Mouse (Mus musculus) layer of hippocampus, adult 11-12 months (tissue): ENCODE measurements around the gene Fndc9.

ENCODE experiments used
- DNase-seq: peaks from one replicate; pipeline ENCODE4 v3.0.0; 2022; ENCODE audit warnings: low spot score

Fndc9 gene

DNA sequence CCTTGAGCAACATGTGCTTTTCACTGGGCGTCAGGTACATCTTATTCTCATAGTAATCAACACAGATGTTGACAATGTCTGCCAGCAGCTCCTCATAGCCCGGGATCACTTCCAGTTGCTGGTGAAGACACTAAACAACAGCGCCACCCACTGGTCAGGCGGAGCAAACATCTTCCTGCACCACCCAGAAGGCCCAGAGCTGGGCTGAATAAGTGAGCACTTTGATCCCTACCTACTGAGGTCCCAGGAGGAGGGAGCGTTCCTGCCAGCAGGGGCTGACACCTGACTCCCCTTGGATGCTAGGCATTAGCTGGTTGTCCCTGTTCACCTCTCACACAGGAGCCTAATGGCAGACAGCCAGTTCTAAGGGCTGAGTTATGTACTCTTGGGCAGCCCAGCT is 41.4 kb downstream of the Fndc9 start:
- DNase-seq = no peak

DNA sequence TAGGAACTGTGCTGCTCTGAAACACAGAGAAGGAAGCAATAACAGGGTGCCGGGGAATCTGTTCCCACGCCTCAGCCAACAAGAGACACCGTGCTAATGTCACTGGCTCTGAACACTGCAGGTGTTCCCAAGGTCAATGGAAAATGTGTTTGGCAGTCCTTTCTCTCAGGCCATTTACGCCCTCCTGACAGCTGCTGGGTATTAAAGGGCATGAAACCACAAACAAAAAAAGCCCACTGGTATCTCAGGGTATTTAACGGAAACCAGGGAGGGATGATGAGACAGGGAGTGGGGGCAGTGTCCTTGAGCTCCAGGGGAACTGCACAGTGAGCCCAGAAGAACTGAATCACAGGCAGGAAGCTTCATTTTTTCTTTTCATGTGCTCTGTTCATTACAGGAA is 42.8 kb downstream of the Fndc9 start:
- no peak for DNase-seq

DNA sequence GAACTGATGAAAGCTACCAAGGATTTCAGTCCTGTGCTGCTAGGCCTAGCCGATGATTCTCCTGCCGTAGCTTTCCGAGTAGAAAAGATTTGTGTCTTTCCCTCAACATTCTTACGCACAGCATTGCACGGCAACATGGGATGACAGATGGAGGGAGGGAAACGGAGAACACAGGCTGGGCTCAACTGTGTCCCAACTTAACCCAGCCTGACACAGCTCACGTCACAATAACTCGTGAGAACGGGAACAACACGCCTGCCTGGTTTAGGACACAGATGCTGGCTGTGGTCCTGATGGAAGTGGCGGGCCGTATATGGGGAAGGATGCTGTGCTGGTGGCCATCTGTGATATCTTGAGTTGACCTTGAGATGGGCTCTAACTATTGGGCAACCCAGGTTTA is 43.4 kb downstream of the Fndc9 start:
- no peak for DNase-seq

DNA sequence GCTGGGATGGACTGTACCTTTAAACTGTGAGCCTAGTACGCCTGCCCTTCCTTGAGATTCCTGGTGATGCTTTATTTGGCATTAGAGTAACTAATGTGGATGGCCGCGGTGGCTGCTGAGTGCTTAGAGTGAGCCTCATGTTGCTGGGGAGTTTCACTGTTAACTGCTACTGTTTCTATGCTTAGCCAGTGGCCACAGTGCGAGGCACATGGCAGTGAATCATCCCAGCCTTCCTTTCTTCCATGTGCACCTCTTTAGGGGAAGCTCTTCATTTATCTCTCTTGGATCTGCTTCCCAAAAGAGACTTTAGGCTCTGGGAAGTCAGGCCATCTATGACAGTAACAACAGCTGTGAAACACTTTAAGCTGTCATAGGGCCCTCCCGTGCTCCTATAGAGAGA is 47.3 kb downstream of the Fndc9 start:
- no peak for DNase-seq

DNA sequence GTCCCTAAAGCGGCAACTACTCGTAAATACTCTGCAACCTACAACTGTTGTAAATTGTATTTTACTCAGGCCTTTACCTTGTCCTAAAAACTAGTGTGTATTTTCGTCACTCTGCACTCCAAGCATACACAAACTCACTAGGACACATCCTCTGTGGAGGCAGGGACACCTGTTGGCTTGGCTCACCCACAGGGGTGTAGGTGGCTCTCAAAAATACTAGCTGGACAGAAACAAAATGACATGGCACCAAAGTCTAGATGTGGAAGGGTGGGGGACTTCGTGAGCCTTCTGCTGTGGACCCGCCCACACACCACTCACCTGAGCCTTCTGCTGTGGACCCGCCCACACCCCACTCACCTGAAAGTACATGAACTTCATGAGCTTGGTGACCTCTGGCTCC is 48.5 kb downstream of the Fndc9 start:
- DNase-seq = no peak

DNA sequence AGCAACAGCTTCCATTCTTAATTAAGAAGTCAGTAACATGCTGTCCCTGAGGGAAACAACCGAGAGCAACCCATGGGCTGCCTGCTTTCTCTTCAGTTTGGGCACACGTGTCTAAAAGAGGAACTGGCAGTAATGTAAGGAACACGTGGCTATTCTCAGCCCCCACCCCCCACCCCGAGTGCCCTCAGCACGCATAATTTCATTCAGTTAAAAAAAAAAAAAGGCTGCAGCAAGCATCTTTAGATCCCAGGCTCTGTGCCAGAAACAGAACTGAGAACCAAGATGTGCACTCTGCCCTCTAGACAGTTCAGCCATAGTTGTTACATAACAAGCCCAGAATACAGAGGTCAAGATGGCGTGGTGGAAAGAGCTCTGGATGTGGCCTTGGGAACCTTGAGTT is 51.5 kb downstream of the Fndc9 start:
- DNase-seq = no peak

DNA sequence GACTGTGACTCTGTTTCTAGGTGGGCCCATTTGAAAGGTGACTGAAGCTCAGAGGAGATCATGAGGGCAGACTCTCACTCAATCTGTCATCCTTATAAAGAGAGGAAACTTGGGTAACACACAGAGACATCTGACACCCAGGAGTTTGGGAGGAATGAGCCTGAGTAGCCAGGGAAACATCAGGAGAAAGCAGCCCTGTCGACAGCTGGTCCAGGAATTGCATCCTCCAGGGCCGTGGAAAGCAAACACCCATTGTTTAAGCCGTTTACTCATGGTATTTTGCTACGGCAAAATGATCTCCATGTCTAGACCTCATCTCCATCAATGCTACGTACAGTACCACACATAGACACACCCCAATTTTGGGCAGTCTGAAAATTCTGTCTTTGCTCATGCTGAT is 52.8 kb downstream of the Fndc9 start:
- no peak for DNase-seq

DNA sequence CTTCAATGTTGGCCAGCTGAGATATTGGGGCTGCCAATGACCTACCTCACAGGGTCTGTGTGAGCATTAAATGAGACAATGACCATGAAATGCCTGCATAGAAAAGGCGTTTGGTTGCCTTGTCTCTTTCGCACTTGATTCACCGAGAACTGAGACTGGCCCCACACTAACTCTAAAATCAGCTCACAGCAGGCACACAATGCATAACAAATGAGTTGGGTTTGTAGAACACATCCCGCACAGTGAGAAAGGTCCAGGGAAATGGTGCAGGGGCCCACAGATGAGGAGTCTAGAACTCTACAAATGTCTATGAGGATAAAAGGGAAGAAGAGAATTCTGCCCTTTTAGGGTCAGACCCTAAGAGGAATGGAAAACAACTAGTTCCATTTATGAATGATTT is 53.7 kb downstream of the Fndc9 start:
- no peak for DNase-seq
